Mouse (Mus musculus): ENCODE data around the gene Cxcr6.

Gene Cxcr6

DNA sequence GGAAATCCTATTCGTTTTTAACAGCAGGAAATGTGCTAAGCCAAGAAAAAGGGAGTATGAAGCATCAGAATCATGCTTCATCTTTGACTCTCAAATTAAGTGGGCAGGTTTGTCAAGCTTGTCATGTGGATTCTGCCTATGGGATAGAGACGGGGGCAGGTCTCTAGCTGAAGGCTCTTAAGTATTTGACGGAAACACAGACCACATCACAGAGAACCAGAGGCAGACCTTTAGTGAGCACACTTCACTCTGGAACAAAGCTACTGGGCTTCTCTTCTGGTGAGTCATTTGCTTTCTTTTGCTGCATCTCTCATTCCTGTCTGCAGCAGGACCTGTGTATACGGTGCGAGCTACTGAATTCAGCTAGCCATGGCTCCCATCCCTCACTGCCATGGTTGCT lies at the start of gene Cxcr6:
Gene Cxcr6 (plus strand): TSS at position 209 of the 400 bp plus-strand sequence.
- no peak for TF ChIP-seq GATA4 (IDR thresholded peaks at IDR 0.05; ENCODE audit: insufficient replicate concordance, low read length)

DNA sequence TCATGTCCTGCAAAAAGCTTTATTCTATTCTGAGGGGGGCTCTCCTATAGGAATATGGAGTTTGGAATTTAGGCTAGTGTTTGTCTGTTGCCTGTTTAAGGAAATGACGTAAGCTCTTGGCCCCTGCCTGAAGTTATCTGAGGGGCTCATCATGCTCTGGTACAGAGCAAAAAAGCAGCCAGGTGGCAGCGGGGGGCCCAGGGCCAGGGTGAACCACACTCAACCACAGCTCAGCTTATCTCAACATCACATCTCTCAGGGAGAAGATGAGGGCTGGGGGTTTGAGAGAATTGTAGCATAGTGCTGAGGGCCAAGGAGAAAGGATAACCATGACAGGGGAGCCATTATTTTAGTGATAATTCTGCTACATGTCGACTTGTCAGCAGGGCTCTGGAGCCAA lies 49.5 kb upstream of the Cxcr6 start:
- no peak for TF ChIP-seq GATA4 (IDR thresholded peaks at IDR 0.05; ENCODE audit: insufficient replicate concordance, low read length)

DNA sequence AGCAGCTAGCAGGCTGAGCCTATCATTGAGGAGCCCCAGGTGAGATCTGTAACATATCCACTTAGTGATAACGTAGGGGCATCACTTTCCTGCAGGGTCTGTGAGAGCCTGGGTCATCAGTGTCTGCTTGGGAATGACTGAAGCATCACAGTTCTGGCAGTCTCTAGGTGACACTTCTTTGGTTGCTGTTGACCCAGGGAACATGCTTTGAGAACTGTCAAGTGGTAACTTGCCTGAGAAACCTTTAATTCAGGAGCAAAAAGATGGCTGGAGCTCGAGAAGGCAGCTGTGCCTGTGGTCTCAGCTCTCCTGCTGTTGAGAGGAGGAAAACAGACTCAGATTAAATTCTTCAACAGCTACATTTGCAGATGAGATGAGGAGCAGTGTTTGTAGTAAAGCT lies 48.9 kb upstream of the Cxcr6 start:
- TF ChIP-seq GATA4 (IDR thresholded peaks at IDR 0.05; ENCODE audit: insufficient replicate concordance, low read length), result no peak

DNA sequence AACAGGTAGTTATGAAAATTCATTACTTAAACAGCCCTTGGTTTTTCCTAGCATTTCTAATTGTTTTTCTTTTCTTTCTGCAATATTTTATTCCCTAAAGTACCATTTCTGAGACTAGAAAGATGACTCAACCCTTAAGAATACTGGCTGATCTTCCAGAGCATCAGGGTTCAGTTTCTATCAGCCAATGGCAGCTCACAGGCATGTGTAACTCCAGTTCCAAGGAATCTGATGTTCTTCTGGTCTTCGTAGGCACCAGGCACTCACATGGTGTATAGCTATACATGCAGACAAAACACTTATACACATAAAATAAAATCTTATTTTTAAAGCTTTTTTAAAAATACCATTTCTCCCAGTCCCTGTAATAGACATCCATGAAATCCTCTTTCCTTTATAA lies 48.1 kb upstream of the Cxcr6 start:
- no peak for TF ChIP-seq GATA4 (IDR thresholded peaks at IDR 0.05; ENCODE audit: insufficient replicate concordance, low read length)

DNA sequence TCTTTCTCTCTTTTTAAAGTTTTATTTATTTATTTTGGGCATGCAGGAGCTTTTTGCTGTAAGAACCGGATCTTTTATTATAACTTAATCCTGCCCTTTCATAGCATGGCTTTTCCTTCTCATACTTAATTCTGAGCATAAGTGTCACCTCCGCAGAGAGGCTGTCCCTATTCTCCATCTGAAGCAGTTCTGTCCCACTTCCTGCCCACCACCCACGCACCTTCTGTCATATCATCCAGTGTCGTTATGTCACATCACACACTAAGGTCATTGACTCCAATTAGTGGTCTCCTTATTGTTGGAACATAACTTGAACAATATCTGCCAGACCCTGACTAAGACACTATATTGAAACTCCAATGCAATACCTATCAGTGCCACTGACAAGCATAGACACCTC lies 47.6 kb upstream of the Cxcr6 start:
- TF ChIP-seq GATA4 (IDR thresholded peaks at IDR 0.05; ENCODE audit: insufficient replicate concordance, low read length), result no peak

DNA sequence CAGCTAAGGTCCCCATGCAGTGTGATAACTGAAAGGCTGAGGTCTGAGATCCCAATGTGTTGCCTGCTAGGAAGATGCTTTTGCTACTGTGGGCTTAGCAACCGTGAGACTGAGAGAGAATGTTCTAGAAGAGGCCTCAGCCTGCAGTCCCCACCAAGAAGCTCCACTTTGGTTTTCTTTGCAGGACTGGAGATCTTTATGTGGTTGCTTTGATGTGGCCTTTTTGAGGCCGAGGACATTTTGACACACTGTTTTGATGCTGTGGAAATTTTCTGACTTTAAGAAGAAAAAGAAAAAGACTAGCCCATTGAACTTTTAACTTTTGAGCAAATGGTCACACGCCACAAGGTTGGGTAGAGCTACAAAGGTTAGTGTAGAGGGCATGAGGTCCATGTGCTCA lies 45.5 kb upstream of the Cxcr6 start:
- no peak for TF ChIP-seq GATA4 (IDR thresholded peaks at IDR 0.05; ENCODE audit: insufficient replicate concordance, low read length)

DNA sequence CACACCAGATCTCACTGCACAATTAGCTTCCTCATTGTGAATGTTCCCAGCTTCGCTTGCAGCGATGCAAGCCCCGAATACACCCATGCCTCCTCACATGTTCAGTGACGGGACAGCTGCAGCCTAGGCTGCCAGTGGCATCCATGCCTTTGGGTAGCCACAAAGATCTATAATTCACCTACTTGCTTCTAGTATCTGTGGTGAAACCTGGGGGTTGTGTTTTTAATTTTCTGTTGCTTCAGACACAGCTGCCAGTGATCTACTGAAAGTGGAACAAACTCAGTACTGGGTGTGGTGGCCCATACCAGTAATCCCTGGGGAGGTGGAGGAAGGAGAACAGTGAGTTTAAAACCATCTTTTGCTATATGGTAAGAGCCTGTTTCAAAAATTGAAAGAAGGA lies 43.4 kb upstream of the Cxcr6 start:
- TF ChIP-seq GATA4 (IDR thresholded peaks at IDR 0.05; ENCODE audit: insufficient replicate concordance, low read length), result no peak

DNA sequence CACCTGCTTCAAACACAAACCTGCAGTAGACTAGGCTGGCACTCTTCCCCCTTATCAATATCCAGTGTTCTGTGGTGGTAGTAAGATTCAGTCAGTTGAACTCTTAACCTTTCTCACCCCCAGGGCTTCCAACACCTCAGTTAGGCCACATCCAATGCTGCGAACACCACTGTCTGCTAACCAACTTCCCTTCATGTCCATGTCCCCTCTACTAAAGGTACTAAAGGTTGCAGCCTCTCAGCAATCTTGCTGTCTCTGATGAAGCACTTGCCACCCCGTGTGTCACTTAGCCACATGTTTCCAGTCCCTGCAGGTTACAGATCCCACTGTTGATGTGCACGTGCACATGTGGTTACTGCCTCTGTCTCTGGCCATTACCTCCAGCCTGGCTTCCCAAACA lies 42.5 kb upstream of the Cxcr6 start:
- TF ChIP-seq GATA4 (IDR thresholded peaks at IDR 0.05; ENCODE audit: insufficient replicate concordance, low read length), result no peak

DNA sequence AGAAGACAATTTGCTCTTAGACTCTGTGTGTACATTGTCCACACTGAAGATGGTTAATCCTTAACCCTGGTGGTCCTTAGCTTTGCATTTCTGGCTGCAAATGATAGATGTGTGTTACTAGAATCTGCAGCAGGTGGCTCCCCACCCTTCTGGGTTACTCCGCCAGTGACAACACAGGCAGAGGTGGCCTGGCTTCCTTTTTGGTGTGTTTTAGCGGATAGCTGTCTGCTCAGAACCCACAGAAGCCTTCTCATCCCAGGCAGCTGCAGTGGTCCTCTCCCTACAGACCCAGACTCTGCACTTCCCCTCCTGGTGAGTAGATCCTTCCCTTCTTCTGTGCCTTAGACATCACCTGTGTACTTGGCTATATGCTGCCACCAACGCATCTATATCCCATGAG lies 39.3 kb upstream of the Cxcr6 start:
- no peak for TF ChIP-seq GATA4 (IDR thresholded peaks at IDR 0.05; ENCODE audit: insufficient replicate concordance, low read length)

DNA sequence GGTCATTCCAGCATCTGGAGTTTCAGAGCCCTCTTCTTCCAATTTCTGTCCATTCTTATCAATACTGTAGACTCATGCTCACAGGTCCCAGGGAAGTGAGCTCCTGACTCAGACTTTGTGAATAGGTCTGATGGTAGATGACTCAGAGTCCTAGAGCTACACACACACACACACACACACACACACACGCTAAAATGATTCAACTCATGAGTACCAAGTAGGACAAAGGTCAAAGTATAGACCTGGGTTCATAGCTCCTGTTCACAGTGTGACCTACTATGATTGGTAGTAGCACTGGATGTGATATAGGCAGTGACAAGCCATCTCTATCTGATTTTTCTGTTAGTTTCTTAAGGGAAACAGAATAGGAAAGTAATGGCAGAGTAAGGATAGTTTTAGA lies 37.8 kb upstream of the Cxcr6 start:
- no peak for TF ChIP-seq GATA4 (IDR thresholded peaks at IDR 0.05; ENCODE audit: insufficient replicate concordance, low read length)

DNA sequence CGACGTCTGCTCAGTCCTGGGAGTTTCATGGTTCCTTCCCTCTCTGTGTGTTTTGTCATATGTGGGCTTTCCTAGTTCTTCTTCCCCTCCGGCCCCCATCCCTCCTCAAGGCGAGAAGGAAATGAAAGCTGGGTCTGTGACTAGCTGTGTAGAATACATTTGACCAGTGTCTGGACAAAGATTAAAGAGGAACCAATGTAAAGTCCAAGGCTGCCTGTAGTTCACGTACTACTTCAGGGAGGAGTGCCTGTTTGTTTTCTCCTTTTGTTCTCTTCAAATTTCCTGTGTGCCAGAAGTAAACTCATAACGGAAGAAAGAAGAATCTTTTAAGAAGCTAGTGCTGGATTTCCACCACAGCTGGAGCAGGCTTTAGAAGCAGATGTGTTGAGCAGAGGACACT lies 36.7 kb upstream of the Cxcr6 start:
- TF ChIP-seq GATA4 (IDR thresholded peaks at IDR 0.05; ENCODE audit: insufficient replicate concordance, low read length), result no peak

DNA sequence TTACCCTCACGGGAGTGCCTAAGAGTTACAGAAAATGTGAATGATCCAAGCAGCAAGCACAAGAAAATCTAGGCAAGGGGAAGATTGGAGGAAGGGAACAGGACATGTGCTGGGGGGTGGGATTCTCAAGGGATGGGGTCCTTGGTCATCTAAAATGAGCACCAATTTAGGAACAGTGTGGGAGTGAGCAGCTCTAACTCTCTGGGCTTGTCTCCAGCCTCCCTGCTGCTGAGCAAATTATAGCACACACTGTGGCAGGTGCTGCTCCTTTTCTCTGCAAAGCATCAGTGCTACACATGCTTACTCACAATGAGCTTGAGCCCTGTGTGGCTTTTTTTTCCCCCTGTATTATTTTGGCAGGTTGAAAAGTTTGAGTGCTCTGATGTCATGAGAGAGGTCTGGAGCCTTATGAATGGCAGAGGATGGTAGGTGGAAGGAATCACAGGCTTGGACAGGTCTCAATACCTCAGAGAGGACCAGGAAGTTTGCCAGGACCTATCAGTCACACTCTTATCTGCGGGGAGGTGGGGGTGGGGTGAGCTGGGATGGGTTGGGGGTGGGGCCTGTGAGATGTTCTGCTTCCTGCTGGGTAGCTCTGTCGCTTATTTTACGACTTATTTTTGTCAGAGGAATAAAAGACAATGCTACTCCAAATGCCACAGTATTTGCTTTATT lies 17.3 kb upstream of the Cxcr6 start:
- no peak for TF ChIP-seq GATA4 (IDR thresholded peaks at IDR 0.05; ENCODE audit: insufficient replicate concordance, low read length)

DNA sequence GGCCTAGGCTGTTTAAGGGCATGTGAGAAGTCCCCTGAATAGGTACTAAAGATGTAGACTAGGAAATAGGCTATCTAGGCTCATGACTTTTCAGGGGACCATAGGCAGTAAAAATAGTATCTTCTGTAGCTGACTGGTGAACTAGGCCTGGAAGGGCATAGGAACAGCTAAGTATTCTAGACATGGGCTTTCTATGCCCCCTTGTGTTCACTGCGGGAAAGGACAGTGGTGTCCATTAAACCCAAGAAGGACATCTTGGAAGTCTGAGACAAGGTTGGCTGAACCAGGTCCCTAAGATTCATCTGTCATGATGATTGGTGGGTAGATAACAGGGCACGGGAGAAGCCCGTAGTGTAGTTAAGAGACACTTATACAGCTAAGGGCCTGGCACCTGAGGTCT lies 10.1 kb upstream of the Cxcr6 start:
- TF ChIP-seq GATA4 (IDR thresholded peaks at IDR 0.05; ENCODE audit: insufficient replicate concordance, low read length), result no peak

DNA sequence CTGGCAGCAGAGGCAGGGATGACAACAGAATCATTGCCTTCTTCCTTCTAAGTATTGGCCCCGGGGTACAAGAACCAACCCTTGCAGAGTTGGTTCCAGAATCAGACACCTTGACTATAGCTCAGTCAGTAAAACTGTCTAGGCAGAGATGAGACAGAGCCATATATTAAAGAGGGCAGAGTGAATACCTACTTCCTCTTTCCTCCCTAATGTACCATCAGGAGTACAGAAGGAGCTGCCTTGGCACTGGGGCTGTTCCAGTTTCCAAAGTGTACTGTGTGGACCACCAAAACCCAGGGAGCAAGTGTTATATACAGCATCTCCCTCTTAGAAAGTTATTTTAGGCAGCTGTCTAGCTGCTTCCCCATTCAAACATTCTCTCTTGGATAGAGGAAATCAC lies 4.7 kb upstream of the Cxcr6 start:
- TF ChIP-seq GATA4 (IDR thresholded peaks at IDR 0.05; ENCODE audit: insufficient replicate concordance, low read length), result no peak

DNA sequence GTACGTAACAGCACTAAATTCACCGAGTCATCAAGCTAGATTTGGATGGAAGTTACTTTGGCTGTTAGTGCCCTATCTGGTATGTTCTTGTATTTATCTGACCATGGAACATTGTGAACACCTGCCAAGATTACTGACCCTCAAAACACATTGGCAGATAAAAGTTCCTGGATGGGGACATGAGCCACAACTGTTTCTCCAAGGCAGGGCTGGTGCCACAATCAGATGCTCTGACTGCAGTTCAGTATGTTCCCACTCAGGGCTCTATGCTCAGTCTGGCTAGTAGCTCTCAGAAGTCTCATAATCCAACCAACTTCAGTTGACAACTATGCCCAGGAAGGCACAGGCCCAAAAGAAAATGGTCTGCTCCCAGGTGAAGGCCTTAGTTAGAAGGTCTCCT lies 3.9 kb upstream of the Cxcr6 start:
- TF ChIP-seq GATA4 (IDR thresholded peaks at IDR 0.05; ENCODE audit: insufficient replicate concordance, low read length), result no peak

DNA sequence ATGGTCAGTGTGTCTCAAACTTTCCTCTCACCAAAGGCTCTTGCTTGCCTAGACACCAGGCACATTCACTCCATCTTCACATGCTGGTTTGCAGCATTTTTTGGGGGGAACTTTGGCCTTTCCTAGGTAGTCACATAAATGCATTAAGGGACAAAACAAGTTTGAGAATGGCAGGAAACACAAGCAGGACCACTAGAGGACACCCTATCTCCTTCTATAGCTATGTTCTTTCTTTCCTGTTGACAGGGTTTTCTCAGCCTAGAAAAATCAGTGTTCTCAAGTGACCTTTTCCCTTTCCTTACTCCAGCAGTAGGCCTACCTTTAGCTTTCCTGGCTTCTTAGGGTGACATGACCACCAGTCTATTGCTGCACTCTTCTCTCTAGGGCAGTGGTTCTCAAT lies 3.4 kb upstream of the Cxcr6 start:
- TF ChIP-seq GATA4 (IDR thresholded peaks at IDR 0.05; ENCODE audit: insufficient replicate concordance, low read length), result no peak

DNA sequence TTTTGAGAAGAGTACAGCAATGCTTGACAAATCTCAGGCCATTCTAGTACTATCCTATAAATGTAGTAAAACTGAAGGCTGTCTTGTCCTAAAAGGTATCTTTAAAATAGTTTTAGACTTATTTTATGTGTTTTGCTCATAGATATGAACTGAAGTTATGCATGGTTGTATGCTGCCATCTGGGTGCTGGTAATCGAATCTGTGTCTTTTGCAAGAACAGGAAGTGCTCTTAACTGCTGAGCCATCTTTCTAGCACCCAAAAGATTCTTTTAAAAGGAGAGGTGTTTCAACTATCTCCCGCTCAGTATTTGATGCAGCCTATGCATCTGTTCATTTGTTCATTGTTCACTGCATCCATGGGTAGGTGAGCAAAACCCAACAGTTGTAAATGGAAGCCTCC lies 1.0 kb upstream of the Cxcr6 start:
- TF ChIP-seq GATA4 (IDR thresholded peaks at IDR 0.05; ENCODE audit: insufficient replicate concordance, low read length), result no peak
